Mouse (Mus musculus) thymus, adult 2 months (tissue): ENCODE data around the gene Samd4b.

Experiments
- CTCF ChIP-seq: fragments of 200-500 bp; IDR thresholded peaks from 2 replicates; pipeline ENCODE4 v1.5.1; 2012; ENCODE audit warnings: mild to moderate bottlenecking, control low read depth, low read length, moderate library complexity, borderline replicate concordance; ENCODE audit not compliant: control insufficient read depth, poor library complexity, insufficient read depth; ENCODE audit errors: extremely low read depth
- POLR2A ChIP-seq: fragments of 200-500 bp; IDR thresholded peaks from 2 replicates; pipeline ENCODE4 v1.6.1; 2012; ENCODE audit warnings: mild to moderate bottlenecking, low read length, control low read depth, moderate library complexity; ENCODE audit not compliant: control insufficient read depth, poor library complexity, insufficient read depth; ENCODE audit errors: extremely low read depth

- TF ChIP-seq CTCF, result no peak
- no peak for TF ChIP-seq POLR2A
Observed at GRCm38 (mm10) chr7:28441776-28442485, 156.0 kb downstream of the Samd4b start.
